Mouse (Mus musculus) layer of hippocampus, postnatal 10 days (tissue): ENCODE measurements around the gene Cpsf7. TPM values are rescaled to one million over a fixed set of nuclear protein-coding genes. Genes with fewer than 3 reads are reported as not detected.
A peak's percentile ranks its signal among the peaks of the same experiment; 100 is the strongest.
"Not testable (repeated sequence)": the region's sequence is repeated elsewhere in the genome, so short reads cannot be mapped to it uniquely, and the experiment has no call there.

Experiments used
- DNase-seq, 2 experiments: peaks; one replicate each; pipeline ENCODE4 v3.0.0; 2021; ENCODE audit warnings: low spot score in 2 of 2
- total RNA-seq, 2 experiments: library from RNA; stranded (reverse); gene quantifications; 2 replicates each; pipeline ENCODE4 v1.2.3; 2021

Gene Cpsf7
- total RNA-seq, 2 experiments from 2014 or later = 71.6 to 74.3 TPM

- DNase-seq = not testable (repeated sequence)
These were observed 32.8 kb downstream of the Cpsf7 start for GRCm38 (mm10) chr19:10557837-10558375.

DNA sequence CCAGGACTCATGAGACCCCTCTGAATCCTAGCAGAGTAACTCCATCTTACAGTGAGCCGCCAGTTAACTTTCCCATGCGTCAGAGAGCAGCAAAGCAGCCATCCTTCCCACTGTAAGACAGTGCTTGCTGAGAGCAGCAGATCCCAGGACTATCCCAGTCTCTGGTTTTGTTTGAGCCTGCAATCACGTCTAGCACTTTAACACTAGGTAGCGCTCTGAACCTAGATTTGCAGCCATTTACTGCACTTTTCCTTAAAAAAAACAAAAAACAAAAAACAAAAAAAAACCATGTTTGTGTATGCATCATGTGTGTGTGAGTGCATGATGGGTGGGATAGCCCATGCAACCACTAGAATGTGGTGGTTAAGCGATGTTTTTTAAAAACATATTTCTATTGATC lies 35.0 kb downstream of the Cpsf7 start:
- DNase-seq = no peak

GRCm38 (mm10) chr19:10561558-10562314 lies 36.7 kb downstream of the Cpsf7 start:
- no peak for DNase-seq

DNA sequence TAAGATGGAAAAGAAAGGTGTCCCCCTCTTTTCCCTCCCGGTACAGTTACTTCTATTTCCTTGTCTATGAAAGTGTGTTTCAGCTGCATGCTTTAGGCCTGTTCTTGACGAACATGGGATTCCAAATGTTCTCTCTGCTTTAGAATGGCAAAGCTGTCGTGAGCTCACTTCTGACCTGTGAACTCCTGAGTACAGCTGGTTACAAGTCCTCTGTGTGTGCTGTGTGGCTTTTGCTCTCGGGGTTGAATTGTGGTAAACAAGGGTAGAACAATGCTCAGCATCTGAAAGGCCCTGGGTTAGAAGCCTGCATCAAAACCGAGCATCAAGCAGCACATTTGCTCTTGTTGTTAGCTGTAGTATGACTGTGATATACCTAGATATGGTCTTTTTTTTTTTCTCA lies 37.3 kb downstream of the Cpsf7 start:
- no peak for DNase-seq

DNA sequence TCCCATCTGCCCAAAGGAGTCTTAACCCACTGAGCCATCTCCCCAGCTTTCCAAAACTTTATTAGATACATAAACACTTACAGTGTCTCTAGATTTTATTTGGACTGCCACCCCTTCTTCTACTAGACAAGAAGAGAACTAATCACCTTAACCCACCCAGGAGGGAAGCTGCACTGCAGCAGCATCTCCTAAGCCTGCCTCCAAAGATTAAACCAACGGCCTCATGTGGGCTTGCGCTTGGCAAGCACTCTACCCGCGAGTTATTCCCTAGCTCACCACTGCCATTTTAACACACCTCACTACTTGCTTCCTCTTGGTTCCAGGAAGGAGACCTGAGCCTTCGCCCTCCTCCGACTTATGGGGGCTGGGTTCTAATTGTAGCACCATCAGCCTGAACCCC lies 39.2 kb downstream of the Cpsf7 start:
- DNase-seq = no peak

GRCm38 (mm10) chr19:10565217-10565616 lies 40.2 kb downstream of the Cpsf7 start:
- no peak for DNase-seq

DNA sequence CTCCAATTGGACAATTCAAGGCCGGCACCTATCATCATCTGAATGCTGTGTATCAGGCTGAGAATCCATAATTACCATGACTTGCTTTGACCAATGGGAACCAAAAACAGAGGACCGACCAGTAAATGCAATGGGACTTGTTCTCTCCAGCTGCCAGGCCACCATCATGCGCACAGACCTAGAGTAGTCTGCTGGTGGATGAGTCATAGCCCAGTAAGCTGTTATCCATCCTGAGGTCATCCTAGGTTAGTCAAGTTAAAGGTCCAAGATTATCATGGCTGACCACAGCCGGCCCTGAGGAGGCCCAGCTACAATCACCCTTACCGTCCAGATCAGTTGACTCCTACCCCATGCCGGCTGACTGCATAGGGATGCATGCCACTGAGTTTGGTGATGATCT lies 44.6 kb downstream of the Cpsf7 start:
- no peak for DNase-seq

DNA sequence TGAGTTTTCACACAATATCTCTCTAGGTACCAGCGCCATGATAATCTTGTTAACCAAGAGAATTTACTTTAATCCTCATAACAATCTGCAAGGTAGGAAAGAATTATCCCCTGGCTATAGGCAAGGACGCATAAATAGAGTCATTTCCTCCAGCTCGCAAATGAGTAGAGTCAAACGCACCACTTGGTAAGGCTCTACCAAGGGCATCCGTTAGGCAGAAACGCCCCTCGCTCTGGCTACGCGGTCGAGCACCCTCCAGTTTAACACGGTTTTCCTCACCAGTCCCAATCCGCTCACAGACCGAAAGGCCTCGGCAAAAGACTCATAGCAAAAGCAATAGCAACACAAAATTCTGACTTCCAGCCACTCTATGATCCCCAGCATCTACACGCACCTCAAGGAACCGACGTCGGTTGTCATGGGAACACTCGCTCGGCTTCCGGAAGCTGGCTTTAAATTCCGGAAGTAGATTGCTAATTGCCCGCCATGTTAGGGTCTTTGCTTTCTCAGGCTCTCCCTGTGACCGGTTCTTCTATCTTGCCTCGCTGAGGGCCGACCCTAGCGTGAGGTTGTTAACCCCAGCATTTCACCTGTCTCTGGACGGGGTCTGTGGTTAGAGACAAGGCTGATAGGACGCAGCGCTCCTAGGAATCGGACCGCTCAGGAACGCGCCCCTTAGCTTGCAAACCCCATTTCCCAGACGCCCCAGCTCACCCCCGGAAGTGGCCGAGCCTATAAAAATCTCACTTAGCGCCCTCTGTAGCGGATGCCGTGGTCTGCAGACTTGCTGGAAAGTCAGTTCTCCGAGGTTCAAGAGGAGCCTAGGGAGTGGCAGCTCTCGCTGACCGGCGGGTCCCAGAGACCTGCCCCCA lies 51.9 kb downstream of the Cpsf7 start, which contains the start of the genes Cyb561a3 and Tmem138:
Cyb561a3 (plus strand) TSS at position 483 of the 872 bp plus-strand sequence.
Tmem138 (minus strand) TSS at position 673 of the 872 bp plus-strand sequence.
- DNase-seq = peak; percentile 91 to 94

- DNase-seq = no peak
These were observed 55.0 kb downstream of the Cpsf7 start for GRCm38 (mm10) chr19:10580102-10580501.

DNA sequence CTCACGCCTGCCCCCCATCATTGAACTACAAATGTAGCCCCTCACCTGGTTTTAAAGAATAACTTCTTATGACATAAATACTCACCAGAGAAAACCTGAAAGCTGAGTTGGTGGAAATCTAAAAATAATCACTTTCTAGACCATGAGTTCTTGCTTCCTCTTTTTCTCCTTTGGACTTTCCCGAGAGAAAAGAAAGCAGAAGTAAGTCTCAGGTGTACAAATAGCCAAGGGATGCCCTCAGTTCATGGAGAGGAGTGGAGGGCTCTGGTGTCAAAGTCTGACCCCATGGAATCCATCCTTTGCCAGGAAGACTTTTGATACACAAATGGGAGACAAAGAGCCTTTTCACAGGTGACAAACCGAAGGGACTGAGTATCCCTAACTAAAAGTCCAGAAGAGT lies 55.7 kb downstream of the Cpsf7 start:
- no peak for DNase-seq

- no peak for DNase-seq
These were observed 56.9 kb downstream of the Cpsf7 start for GRCm38 (mm10) chr19:10581984-10582383.

DNA sequence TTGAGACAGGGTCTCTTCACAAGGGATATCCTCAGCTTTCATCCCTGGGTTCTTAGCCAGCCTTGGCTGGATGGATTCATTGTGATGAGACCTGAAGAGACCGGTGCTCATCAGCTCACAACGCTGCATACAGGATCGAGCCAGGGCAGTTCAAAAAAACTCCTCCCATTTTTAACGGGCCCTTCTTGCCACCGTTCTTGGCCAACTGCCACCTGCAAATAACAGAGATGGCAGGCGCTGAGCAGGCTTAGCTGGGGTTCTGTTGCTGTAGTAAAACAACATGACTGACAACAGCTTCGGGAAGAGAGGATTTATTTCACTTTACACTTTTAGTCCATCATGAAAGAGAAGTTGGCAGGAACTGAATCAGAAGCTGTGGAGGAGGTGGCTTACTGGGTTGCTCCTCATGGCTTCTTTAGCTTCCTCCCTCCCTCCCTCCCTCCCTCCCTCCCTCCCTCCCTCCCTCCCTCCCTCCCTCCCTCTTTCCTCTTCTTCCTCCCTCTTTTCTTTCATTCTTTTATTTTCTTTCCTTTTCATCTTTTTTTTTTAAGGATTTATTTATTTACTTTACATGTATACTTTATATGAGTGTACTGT lies 58.6 kb downstream of the Cpsf7 start:
- DNase-seq = peak; percentile 19 to 34

DNA sequence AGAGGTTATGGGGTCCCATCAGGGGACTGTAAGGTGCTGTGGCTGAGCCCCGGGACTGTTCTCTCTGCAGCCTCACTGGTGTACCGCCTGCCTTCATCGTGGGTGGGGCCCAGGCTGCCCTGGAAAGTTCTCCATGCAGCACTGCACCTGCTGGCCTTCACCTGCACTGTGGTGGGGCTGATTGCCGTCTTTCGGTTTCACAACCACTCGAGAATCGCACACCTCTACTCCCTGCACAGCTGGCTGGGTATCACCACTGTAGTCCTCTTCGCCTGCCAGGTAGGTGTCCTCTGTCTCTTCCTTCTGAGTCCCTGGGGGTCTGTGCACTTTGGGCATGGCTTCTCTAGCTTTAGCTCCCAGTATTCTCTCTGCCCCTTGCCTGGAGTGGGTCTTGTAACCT lies 60.0 kb downstream of the Cpsf7 start:
- no peak for DNase-seq

- DNase-seq = no peak
These were observed 62.2 kb downstream of the Cpsf7 start for GRCm38 (mm10) chr19:10587231-10587630.

DNA sequence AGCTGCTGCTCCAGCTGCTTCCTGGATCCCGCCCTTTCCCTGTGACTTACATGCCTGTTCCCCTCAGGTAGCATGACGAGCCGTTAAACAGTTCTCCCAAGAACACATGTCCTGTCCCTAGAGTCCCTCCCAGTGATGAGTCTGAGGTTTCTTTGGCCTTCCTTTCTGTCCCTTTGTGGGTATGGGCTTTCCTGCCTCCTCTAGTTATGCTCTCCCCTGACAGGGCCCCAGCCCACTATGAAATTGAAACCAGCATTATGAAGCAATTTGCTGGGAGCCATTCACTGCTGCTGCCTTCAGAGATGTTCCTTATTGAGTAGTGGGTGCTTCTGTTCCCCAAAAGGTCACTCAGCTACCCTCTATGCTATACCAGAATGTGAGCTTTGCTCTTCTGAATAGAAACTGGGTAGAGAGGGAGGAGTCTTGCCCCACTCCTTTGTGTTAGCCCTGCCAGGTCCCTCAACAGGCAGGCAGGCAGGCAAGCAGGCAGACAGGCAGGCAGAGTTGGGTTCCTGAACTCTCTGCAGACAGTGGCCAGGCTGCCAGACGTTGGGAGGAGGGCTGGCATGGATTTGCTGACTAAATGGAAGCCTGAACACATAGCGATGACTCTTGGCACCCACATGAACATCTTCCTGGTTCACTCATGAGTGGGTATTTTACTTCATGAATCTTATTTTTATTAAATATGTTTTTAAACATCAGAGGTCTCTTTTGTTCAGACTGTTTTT lies 64.2 kb downstream of the Cpsf7 start:
- DNase-seq = no peak

DNA sequence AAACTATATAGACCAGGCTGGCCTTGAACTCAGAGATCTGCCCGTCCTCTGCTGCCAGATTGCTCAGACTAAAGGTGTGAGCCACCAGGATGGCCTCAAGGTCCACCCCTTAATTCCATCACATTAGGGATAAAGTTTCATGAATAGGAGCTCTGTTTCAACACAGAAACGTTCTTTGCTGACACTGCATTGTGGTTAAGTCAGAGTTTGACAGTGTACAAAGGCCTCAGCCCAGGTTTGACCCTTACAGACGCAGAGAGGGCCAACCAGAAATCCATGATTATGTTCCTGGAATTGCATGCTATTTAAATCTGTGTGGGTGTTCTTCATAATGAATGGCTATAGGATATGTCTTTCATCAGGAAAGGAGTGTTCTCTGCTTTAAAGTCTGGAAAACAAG lies 65.2 kb downstream of the Cpsf7 start:
- no peak for DNase-seq

GRCm38 (mm10) chr19:10591659-10592377 lies 66.8 kb downstream of the Cpsf7 start:
- no peak for DNase-seq
